Mouse (Mus musculus) A20 (cell line): ENCODE data around the gene Vsig2.

Experiments
- DNase-seq: peaks from one replicate; pipeline ENCODE4 v3.0.0-alpha.2; 2011; ENCODE audit warnings: low read depth, low spot score

Vsig2 gene

GRCm38 (mm10) chr9:37560617-37561016, 21.6 kb downstream of the Vsig2 start:
- DNase-seq = no peak

- DNase-seq = no peak
Measured at GRCm38 (mm10) chr9:37563805-37564204, 24.8 kb downstream of the Vsig2 start.

- DNase-seq = no peak
Measured at GRCm38 (mm10) chr9:37567019-37567418, 28.0 kb downstream of the Vsig2 start.

GRCm38 (mm10) chr9:37567454-37567853, 28.4 kb downstream of the Vsig2 start:
- DNase-seq = no peak

GRCm38 (mm10) chr9:37567892-37568604, 29.0 kb downstream of the Vsig2 start:
- DNase-seq = no peak

GRCm38 (mm10) chr9:37568605-37569214, 29.7 kb downstream of the Vsig2 start:
- no peak for DNase-seq

GRCm38 (mm10) chr9:37569231-37569835, 30.3 kb downstream of the Vsig2 start:
- DNase-seq = no peak

- no peak for DNase-seq
Measured at GRCm38 (mm10) chr9:37572204-37572876, 33.3 kb downstream of the Vsig2 start.

- DNase-seq = peak; percentile 23
Measured at GRCm38 (mm10) chr9:37576436-37576930, 37.4 kb downstream of the Vsig2 start.

GRCm38 (mm10) chr9:37583594-37583993, 44.5 kb downstream of the Vsig2 start:
- peak; percentile 71 for DNase-seq

- no peak for DNase-seq
Measured at GRCm38 (mm10) chr9:37586718-37587117, 47.7 kb downstream of the Vsig2 start.

GRCm38 (mm10) chr9:37590381-37590780, 51.3 kb downstream of the Vsig2 start:
- DNase-seq = no peak

GRCm38 (mm10) chr9:37592025-37592424, 53.0 kb downstream of the Vsig2 start:
- no peak for DNase-seq

- no peak for DNase-seq
Measured at GRCm38 (mm10) chr9:37592633-37593032, 53.6 kb downstream of the Vsig2 start.

- DNase-seq = no peak
Measured at GRCm38 (mm10) chr9:37593690-37594089, 54.6 kb downstream of the Vsig2 start.
